Mouse (Mus musculus) E14TG2a.4 (cell line): Measurements from ENCODE around the gene Sec23ip.

ENCODE experiments used
- CTCF ChIP-seq: conservative IDR thresholded peaks from 2 replicates; pipeline ENCODE4 v1.5.1; 2014; ENCODE audit warnings: low read length
- NANOG ChIP-seq: IDR thresholded peaks from 2 replicates; pipeline ENCODE4 v1.6.1; 2014; ENCODE audit warnings: borderline replicate concordance, low read length, mixed read lengths
- POU5F1 ChIP-seq: IDR thresholded peaks from 2 replicates; pipeline ENCODE4 v1.6.1; 2014; ENCODE audit warnings: low read length, borderline replicate concordance

GRCm38 (mm10) chr7:128743898-128744297 is 845 bp upstream of the Sec23ip start:
- no peak for TF ChIP-seq NANOG
- TF ChIP-seq CTCF = no peak
- TF ChIP-seq POU5F1 = no peak
